Mouse (Mus musculus): Measurements from ENCODE around the gene Ankub1.

DNA sequence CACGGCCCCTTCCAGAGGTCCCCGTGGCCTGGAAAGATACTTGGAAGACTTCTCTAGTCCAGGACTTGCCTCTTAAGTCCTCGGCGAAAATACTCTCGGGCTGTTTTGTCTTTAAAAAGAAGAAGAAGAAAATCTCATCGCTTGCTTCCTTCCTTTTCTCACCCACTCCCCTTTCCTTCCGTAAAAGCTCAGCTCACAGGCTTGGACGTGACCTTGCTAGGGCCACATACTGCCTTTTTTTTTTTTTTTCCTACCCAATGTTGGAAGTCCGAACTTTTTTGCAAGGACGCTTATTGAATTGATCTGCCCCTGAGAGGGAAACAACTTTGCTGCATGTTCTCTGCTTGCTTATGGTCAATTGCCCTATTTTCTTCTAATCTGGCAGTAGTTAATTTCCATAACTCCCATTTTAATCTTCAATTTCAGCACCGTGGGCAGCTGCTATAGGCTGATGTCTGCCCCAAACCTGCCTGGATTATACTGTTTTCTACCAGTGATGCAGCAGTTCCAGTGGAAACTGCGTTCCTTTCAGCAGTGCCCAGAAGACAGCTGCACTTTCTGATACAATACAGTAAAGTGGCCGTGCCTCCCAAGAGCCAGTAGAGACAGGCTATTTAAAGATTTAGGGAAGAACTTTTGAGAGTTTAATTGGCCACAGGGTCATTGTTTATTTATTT is 44.0 kb upstream of the Ankub1 start:
- TF ChIP-seq CTCF (IDR thresholded peaks at IDR 0.05; ENCODE audit: control insufficient read depth, insufficient read depth, low read length) (no peak), POLR2A (IDR thresholded peaks at IDR 0.05; ENCODE audit: borderline replicate concordance, control insufficient read depth, low read depth, low read length) (no peak)
